Mouse (Mus musculus): Measurements from ENCODE around the gene Cdrt4. TPM values are rescaled to one million over a fixed set of nuclear protein-coding genes. Genes with fewer than 3 reads are reported as not detected.

Cdrt4 gene
- polyA plus RNA-seq, 1 experiment from 2014 or later, result not detected

GRCm38 (mm10) chr11:62997718-62998281, 46.8 kb downstream of the Cdrt4 start:
- Histone ChIP-seq H3K9ac (ENCODE audit: low read length) (no peak overlapping the region), H3K27ac (replicated peaks) (peak overlapping the region; percentile 88), H3K27me3 (ENCODE audit: control insufficient read depth, insufficient read depth, low read length) (no peaks in the 10 kb centered on the region), H3K9me3 (ENCODE audit: control insufficient read depth, low read length) (no peaks in the 10 kb centered on the region), H3K36me3 (ENCODE audit: control insufficient read depth, insufficient read depth, low read length) (no peaks in the 10 kb centered on the region), H3K4me1 (replicated peaks; ENCODE audit: control insufficient read depth, insufficient read depth) (peaks cover 5% of the 10 kb centered on the region; the same call in 1 of the 2 replicates), H3K4me3 (ENCODE audit: low read depth, low read length) (no peak overlapping the region), H3K4me2 (replicated peaks; ENCODE audit: low read depth) (0 out of 2 replicates have a peak overlapping the region, but pooled peaks have one; percentile 23)
- 28% methylated on average over 11 of the region's 11 CpGs for WGBS
- TF ChIP-seq CTCF (IDR thresholded peaks at IDR 0.05; ENCODE audit: low read depth) (peak; percentile 56), EP300 (optimal IDR thresholded peaks at IDR 0.05) (no peak)
- DNase-seq (ENCODE audit: low spot score) (peak; percentile 24), ATAC-seq (ENCODE audit: low FRiP score, low TSS enrichment) (peak; percentile 70; the same call in 1 of the 2 replicates)

DNA sequence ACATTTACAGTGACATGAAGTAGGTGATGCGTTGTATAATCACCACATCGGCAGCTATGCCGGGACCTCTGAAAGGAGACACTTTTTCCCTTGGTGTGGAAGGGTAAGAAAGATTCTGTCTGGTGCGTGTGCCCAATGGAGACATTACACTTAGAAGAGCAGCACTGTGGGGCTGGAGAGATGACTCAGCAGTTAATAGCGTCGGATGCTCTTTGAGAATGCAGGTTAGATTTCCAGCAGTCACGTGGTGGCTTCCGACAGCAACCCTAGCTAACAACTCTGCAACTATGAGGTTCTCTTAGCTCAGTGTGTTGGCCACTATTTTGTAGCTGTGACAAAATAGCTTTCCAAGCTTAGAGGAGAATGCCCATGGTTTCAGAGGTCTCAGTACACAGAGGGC, 49.1 kb downstream of the Cdrt4 start:
- no peaks in the 10 kb centered on the region for H3K27me3 ChIP-seq (ENCODE audit: control insufficient read depth, insufficient read depth, low read length)
- H3K9ac ChIP-seq (ENCODE audit: low read length), result no peak overlapping the region
- no peak overlapping the region for H3K4me3 ChIP-seq (ENCODE audit: low read depth, low read length)
- H3K9me3 ChIP-seq (ENCODE audit: control insufficient read depth, low read length), result no peaks in the 10 kb centered on the region
- no peak overlapping the region for H3K27ac ChIP-seq (replicated peaks)
- H3K4me1 ChIP-seq (replicated peaks; ENCODE audit: control insufficient read depth, insufficient read depth), result peaks cover 5% of the 10 kb centered on the region; the same call in 1 of the 2 replicates
- DNase-seq (ENCODE audit: low spot score), result no peak
- TF ChIP-seq CTCF (IDR thresholded peaks at IDR 0.05; ENCODE audit: low read depth) (no peak), EP300 (optimal IDR thresholded peaks at IDR 0.05) (no peak)
- WGBS, result 83% methylated on average over 8 of the region's 8 CpGs
- no peaks in the 10 kb centered on the region for H3K36me3 ChIP-seq (ENCODE audit: control insufficient read depth, insufficient read depth, low read length)
- ATAC-seq (ENCODE audit: low FRiP score, low TSS enrichment), result no peak
- no peak overlapping the region for H3K4me2 ChIP-seq (replicated peaks; ENCODE audit: low read depth)

GRCm38 (mm10) chr11:63004617-63005016, 53.6 kb downstream of the Cdrt4 start:
- Histone ChIP-seq H3K4me2 (replicated peaks; ENCODE audit: low read depth) (no peak overlapping the region), H3K9me3 (ENCODE audit: control insufficient read depth, low read length) (no peaks in the 10 kb centered on the region), H3K27ac (replicated peaks) (no peak overlapping the region), H3K4me3 (ENCODE audit: low read depth, low read length) (no peak overlapping the region), H3K4me1 (replicated peaks; ENCODE audit: control insufficient read depth, insufficient read depth) (no peaks in the 10 kb centered on the region), H3K27me3 (ENCODE audit: control insufficient read depth, insufficient read depth, low read length) (no peaks in the 10 kb centered on the region), H3K9ac (ENCODE audit: low read length) (no peak overlapping the region), H3K36me3 (ENCODE audit: control insufficient read depth, insufficient read depth, low read length) (no peaks in the 10 kb centered on the region)
- DNase-seq (ENCODE audit: low spot score) (no peak), ATAC-seq (ENCODE audit: low FRiP score, low TSS enrichment) (peak; percentile 60; the same call in 1 of the 2 replicates)
- TF ChIP-seq CTCF (IDR thresholded peaks at IDR 0.05; ENCODE audit: low read depth) (no peak), EP300 (optimal IDR thresholded peaks at IDR 0.05) (no peak)
- 25% methylated on average over 6 of the region's 6 CpGs for WGBS

DNA sequence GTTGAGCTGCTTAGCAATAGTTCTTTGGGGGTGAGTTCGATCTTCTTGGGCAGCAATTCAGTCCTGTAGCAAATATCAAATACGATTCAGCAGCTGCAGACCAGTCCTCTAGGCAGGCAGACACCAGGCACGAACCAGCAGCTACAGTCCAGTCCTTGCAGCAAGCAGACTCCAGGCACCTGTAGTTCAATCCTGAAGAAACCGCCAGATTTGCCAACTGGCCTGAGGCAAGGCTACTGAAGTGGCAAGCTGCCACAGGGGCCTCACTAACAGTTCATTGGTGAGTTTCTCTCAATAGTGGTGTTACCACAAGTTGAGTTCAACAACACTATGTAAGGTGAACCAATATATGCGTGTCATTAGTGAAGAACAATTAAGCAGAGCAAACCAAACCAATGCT, 56.4 kb downstream of the Cdrt4 start:
- ATAC-seq (ENCODE audit: low FRiP score, low TSS enrichment) (no peak), DNase-seq (ENCODE audit: low spot score) (no peak)
- no peaks in the 10 kb centered on the region for H3K36me3 ChIP-seq (ENCODE audit: control insufficient read depth, insufficient read depth, low read length)
- no peaks in the 10 kb centered on the region for H3K4me1 ChIP-seq (replicated peaks; ENCODE audit: control insufficient read depth, insufficient read depth)
- H3K4me3 ChIP-seq (ENCODE audit: low read depth, low read length), result no peak overlapping the region
- no peaks in the 10 kb centered on the region for H3K27me3 ChIP-seq (ENCODE audit: control insufficient read depth, insufficient read depth, low read length)
- no peak overlapping the region for H3K4me2 ChIP-seq (replicated peaks; ENCODE audit: low read depth)
- TF ChIP-seq CTCF (IDR thresholded peaks at IDR 0.05; ENCODE audit: low read depth), result no peak
- no peak for TF ChIP-seq EP300 (optimal IDR thresholded peaks at IDR 0.05)
- no peak overlapping the region for H3K9ac ChIP-seq (ENCODE audit: low read length)
- 90% methylated on average over 5 of the region's 5 CpGs for WGBS
- H3K9me3 ChIP-seq (ENCODE audit: control insufficient read depth, low read length), result no peaks in the 10 kb centered on the region
- no peak overlapping the region for H3K27ac ChIP-seq (replicated peaks)

DNA sequence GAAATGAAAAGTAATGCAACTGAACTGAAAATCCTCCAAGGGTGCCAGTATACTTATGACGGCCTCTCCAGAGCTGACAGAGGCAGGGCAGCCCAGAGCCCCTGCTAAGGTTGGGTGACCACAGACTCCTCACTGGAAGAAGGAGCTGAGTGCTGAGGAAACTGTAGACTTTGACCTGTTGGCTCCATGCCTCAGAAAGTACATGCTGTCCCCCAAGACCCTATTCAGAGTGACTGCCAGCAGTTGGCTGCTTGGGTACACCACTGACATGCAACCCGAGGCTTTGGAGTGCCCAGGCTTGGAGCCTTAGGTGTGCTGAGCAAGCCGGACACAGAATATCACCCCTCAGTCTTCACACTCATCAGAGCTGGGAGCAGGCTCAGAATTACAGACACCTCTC, 57.0 kb downstream of the Cdrt4 start:
- TF ChIP-seq CTCF (IDR thresholded peaks at IDR 0.05; ENCODE audit: low read depth) (no peak), EP300 (optimal IDR thresholded peaks at IDR 0.05) (no peak)
- H3K27me3 ChIP-seq (ENCODE audit: control insufficient read depth, insufficient read depth, low read length), result no peaks in the 10 kb centered on the region
- 81% methylated on average over 3 of the region's 3 CpGs for WGBS
- no peak for DNase-seq (ENCODE audit: low spot score)
- no peaks in the 10 kb centered on the region for H3K9me3 ChIP-seq (ENCODE audit: control insufficient read depth, low read length)
- H3K4me1 ChIP-seq (replicated peaks; ENCODE audit: control insufficient read depth, insufficient read depth), result no peaks in the 10 kb centered on the region
- H3K4me3 ChIP-seq (ENCODE audit: low read depth, low read length), result no peak overlapping the region
- no peak overlapping the region for H3K4me2 ChIP-seq (replicated peaks; ENCODE audit: low read depth)
- H3K9ac ChIP-seq (ENCODE audit: low read length), result no peak overlapping the region
- no peak for ATAC-seq (ENCODE audit: low FRiP score, low TSS enrichment)
- no peak overlapping the region for H3K27ac ChIP-seq (replicated peaks)
- H3K36me3 ChIP-seq (ENCODE audit: control insufficient read depth, insufficient read depth, low read length), result no peaks in the 10 kb centered on the region

GRCm38 (mm10) chr11:63009761-63010160, 58.8 kb downstream of the Cdrt4 start:
- DNase-seq (ENCODE audit: low spot score), result no peak
- Histone ChIP-seq H3K9me3 (ENCODE audit: control insufficient read depth, low read length) (no peaks in the 10 kb centered on the region), H3K27me3 (ENCODE audit: control insufficient read depth, insufficient read depth, low read length) (no peaks in the 10 kb centered on the region), H3K9ac (ENCODE audit: low read length) (no peak overlapping the region), H3K36me3 (ENCODE audit: control insufficient read depth, insufficient read depth, low read length) (no peaks in the 10 kb centered on the region), H3K4me1 (replicated peaks; ENCODE audit: control insufficient read depth, insufficient read depth) (no peaks in the 10 kb centered on the region), H3K27ac (replicated peaks) (no peak overlapping the region), H3K4me2 (replicated peaks; ENCODE audit: low read depth) (no peak overlapping the region), H3K4me3 (ENCODE audit: low read depth, low read length) (no peak overlapping the region)
- TF ChIP-seq CTCF (IDR thresholded peaks at IDR 0.05; ENCODE audit: low read depth) (no peak), EP300 (optimal IDR thresholded peaks at IDR 0.05) (no peak)
- ATAC-seq (ENCODE audit: low FRiP score, low TSS enrichment), result no peak
- 24% methylated on average over 3 of the region's 3 CpGs for WGBS
